Mouse (Mus musculus) liver (tissue): ENCODE results near the gene Ss18l2.

Experiments used
- DNase-seq: peaks from one replicate; pipeline ENCODE4 v3.0.0-alpha.2; 2020; ENCODE audit warnings: mixed read lengths

The Ss18l2 gene

DNA sequence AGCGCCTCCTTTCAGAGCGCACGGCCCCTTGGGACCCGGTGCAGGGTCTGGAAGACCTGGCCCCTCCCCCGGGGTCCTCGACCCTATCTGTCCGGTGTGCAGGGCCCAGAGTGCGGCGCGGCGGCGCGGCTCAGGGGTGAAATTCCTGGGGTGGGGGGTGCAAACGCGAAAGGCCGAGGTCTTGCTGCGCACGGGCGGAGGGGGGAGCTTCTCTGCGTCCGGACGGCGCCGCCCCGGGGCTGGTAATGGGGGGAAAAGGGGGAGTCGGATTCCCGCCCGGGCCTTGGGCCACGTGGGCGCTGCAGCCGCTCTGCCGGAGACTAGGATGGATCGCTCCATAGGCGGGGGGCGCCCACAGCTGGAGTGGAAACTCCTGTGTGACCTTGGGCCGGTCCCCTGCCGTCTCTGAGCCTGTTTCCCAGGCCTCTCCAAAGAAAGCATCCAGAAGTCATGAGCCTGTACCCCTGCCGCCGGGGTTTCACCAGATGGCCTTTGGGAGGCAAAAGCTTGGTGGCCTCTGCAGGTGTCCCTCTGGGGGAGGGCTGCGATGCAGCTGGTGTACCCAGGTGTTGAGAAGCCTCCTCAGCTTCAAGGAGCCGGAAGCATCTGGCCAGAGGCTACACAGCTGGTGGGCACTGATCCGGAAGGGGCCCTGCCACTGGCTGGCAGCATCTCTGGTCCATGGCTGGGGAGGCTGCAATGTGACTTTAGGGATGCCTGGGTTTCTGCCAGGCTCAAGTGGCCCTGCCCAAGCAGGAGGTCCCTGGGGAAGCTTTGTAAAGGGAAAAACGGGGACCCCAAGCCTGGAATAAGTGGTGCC is 50.4 kb downstream of the Ss18l2 start:
- DNase-seq = peak; percentile 68

DNA sequence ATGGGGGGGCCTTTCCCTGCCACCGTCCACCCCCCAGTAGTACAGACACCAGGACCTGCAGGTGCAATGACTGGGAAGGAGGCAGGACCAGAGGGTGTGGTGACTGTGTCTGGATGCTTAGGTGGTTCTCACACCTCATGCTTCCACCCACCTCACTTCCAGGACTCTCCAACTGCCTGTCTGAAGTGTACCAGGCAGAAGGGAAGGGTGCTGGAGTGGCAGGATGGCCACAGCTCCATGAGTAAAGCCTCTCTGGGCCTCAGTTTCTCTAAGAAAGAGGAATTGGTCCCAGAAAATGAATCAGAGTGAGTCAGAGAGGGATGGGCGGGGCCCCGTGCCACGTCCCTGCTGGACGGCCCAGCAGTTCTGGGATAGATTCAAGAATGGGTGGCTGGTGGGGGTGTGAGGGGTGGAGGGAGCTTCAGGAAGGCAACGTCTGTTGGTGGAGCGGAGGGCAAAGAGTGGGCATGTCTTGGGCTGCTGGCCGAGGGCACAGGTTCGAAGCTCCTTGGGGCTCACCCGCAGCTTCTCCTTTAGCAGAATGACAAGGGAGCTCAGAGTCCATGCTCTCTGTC is 51.0 kb downstream of the Ss18l2 start:
- DNase-seq = no peak

DNA sequence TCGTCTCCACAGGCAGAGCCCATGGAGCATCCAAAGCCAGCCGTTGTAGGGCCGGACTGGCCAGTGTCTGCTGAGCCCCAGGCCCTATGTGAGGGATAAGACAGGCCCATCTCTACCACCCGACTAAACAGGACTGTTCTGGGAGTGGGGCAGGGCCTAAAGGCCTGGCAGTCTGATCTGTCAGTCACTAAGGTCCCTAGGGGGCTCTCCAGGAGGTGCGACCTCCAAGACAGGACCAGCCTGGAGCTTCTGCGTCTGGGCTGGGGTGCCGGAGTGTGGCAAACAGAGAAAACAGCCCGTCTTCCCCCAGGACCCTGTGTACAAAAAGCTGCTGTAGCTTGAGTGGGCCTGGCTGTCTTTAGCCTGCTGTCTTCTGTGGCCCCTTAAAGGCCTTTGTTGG is 51.7 kb downstream of the Ss18l2 start:
- DNase-seq = no peak

- no peak for DNase-seq
Observed at GRCm38 (mm10) chr9:121762248-121762647, 52.1 kb downstream of the Ss18l2 start.

DNA sequence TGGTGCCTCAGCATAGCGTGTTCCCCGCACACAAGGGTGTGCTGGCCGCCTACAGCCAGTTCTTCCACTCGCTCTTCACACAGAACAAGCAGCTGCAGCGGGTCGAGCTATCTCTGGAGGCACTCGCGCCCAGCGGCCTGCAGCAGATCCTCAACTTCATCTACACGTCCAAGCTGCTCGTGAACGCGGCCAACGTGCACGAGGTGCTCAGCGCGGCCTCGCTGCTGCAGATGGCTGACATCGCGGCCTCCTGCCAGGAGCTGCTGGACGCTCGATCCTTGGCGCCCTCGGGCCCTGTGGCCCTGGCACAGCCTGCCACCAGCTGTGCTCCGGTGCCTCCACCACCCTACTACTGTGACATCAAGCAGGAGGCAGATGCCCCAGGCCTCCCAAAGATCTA is 52.6 kb downstream of the Ss18l2 start:
- no peak for DNase-seq
